Mouse (Mus musculus) frontal cortex, postnatal 14 days (tissue): ENCODE measurements around the gene Dclre1a.

Experiments used
- DNase-seq, 2 experiments: peaks; one replicate each; pipeline ENCODE4 v3.0.0; 2022; ENCODE audit warnings: low spot score in 2 of 2

The Dclre1a gene

GRCm38 (mm10) chr19:56484630-56485375, 63.2 kb downstream of the Dclre1a start:
- no peak for DNase-seq
